In the genomic region with DNA sequence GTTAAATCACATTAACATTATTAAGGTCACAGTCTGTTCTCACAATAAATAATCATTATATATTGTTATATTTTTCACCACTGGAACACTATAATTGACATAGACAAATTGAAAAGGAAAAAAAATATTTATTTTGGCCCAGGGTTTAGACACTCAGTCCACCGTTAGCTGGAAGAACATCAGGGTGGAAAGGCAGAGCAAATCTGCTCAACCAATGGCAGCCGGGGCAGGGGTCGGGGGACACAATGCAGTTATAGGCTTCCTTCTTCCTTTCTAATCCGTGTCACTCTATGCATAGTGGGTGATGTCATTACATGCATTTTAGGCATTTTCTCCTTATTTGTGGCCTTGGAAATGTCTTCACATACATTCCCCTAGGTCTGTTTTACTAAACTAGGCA, we compare ENCODE assay signal across 33 mouse cellular contexts.
"Had no signal": no experiment of that assay in that cellular context is flagged by ENCODE, and none has a peak within 500 bp of the region (broad histone marks: within the 10 kb centered on the region; RNA-seq: fewer than 3 reads in every experiment).

No protein-coding gene starts in this region.

- H3K4me1 ChIP-seq: limb, embryonic 10.5 days; limb, embryonic 12.5 days; limb, embryonic 13.5 days; limb, embryonic 15.5 days; liver, embryonic 12.5 days; liver, embryonic 13.5 days; liver, embryonic 15.5 days; lung, embryonic 15.5 days; megakaryocyte, embryonic 14.5 days; midbrain, embryonic 10.5 days; midbrain, embryonic 12.5 days; midbrain, embryonic 13.5 days; midbrain, embryonic 15.5 days; neural tube, embryonic 12.5 days; neural tube, embryonic 13.5 days had no signal

- H3K27me3 ChIP-seq: limb, embryonic 12.5 days; limb, embryonic 13.5 days; limb, embryonic 15.5 days; liver, embryonic 12.5 days; liver, embryonic 13.5 days; liver, embryonic 15.5 days; lung, embryonic 15.5 days; megakaryocyte, embryonic 14.5 days; midbrain, embryonic 12.5 days; midbrain, embryonic 13.5 days; midbrain, embryonic 15.5 days; neural tube, embryonic 12.5 days; neural tube, embryonic 13.5 days had no signal

- DNase-seq: left cerebral cortex, postnatal 4 days; liver; liver, embryonic 13.5 days; liver, postnatal 0 days; lung, adult 18-20 months; lung, adult 2 months; lung, embryonic 14.5 days; lung, postnatal 10 days; lung, postnatal 14 days; lung, postnatal 36 days; lung, postnatal 4 days; midbrain, embryonic 14.5 days had no signal

- H3K9ac ChIP-seq: limb, embryonic 12.5 days; limb, embryonic 13.5 days; limb, embryonic 15.5 days; liver, embryonic 12.5 days; liver, embryonic 13.5 days; liver, embryonic 14.5 days; liver, embryonic 15.5 days; liver, postnatal 0 days; lung, embryonic 14.5 days; lung, embryonic 15.5 days; midbrain, embryonic 12.5 days; midbrain, embryonic 13.5 days; midbrain, embryonic 15.5 days; neural tube, embryonic 12.5 days; neural tube, embryonic 13.5 days had no signal

- H3K9me3 ChIP-seq: limb, embryonic 10.5 days; limb, embryonic 12.5 days; limb, embryonic 13.5 days; limb, embryonic 15.5 days; liver, embryonic 12.5 days; liver, embryonic 13.5 days; liver, embryonic 15.5 days; lung, embryonic 15.5 days; megakaryocyte, embryonic 14.5 days; midbrain, embryonic 10.5 days; midbrain, embryonic 12.5 days; midbrain, embryonic 13.5 days; midbrain, embryonic 15.5 days; neural tube, embryonic 12.5 days; neural tube, embryonic 13.5 days had no signal

- H3K27ac ChIP-seq: limb, embryonic 10.5 days; limb, embryonic 12.5 days; limb, embryonic 13.5 days; limb, embryonic 15.5 days; liver, embryonic 12.5 days; liver, embryonic 13.5 days; liver, embryonic 14.5 days; liver, embryonic 15.5 days; lung, embryonic 15.5 days; macrophage; midbrain, embryonic 10.5 days; midbrain, embryonic 12.5 days; midbrain, embryonic 13.5 days; midbrain, embryonic 15.5 days; neural tube, embryonic 12.5 days; neural tube, embryonic 13.5 days had no signal

- H3K36me3 ChIP-seq: limb, embryonic 10.5 days; limb, embryonic 12.5 days; limb, embryonic 13.5 days; limb, embryonic 15.5 days; liver, embryonic 12.5 days; liver, embryonic 13.5 days; liver, embryonic 15.5 days; lung, embryonic 15.5 days; midbrain, embryonic 10.5 days; midbrain, embryonic 12.5 days; midbrain, embryonic 13.5 days; midbrain, embryonic 15.5 days; neural tube, embryonic 12.5 days; neural tube, embryonic 13.5 days had no signal

- H3K4me3 ChIP-seq: limb, embryonic 10.5 days; limb, embryonic 12.5 days; limb, embryonic 13.5 days; limb, embryonic 15.5 days; liver, embryonic 12.5 days; liver, embryonic 13.5 days; liver, embryonic 15.5 days; lung, embryonic 15.5 days; megakaryocyte, embryonic 14.5 days; midbrain, embryonic 10.5 days; midbrain, embryonic 12.5 days; midbrain, embryonic 13.5 days; midbrain, embryonic 15.5 days; myocyte; neural tube, embryonic 12.5 days; neural tube, embryonic 13.5 days had no signal

- ATAC-seq: liver, embryonic 12.5 days; liver, postnatal 0 days; lung, postnatal 0 days; midbrain, embryonic 13.5 days; midbrain, embryonic 15.5 days; midbrain, embryonic 16.5 days had no signal

- H3K4me2 ChIP-seq: limb, embryonic 12.5 days; limb, embryonic 13.5 days; limb, embryonic 15.5 days; liver, embryonic 11.5 days; liver, embryonic 12.5 days; liver, embryonic 13.5 days; liver, embryonic 15.5 days; lung, embryonic 14.5 days; lung, embryonic 15.5 days; midbrain, embryonic 11.5 days; midbrain, embryonic 12.5 days; midbrain, embryonic 13.5 days; midbrain, embryonic 15.5 days; neural tube, embryonic 12.5 days; neural tube, embryonic 13.5 days had no signal
